Mouse (Mus musculus): ENCODE measurements around the gene Hecw2. TPM values are rescaled to one million over a fixed set of nuclear protein-coding genes. Genes with fewer than 3 reads are reported as not detected.

Hecw2 gene
- total RNA-seq, 2 experiments from 2014 or later: 6.9 TPM

GRCm38 (mm10) chr1:53843051-53843450, 351.9 kb downstream of the Hecw2 start:
- no peak for DNase-seq (ENCODE audit: low spot score in 2 of 2)

- DNase-seq (ENCODE audit: low spot score in 2 of 2): no peak
Observed at GRCm38 (mm10) chr1:53841080-53841479, 353.9 kb downstream of the Hecw2 start.

GRCm38 (mm10) chr1:53839392-53839791, 355.6 kb downstream of the Hecw2 start:
- DNase-seq (ENCODE audit: low spot score in 2 of 2): no peak

- DNase-seq (ENCODE audit: low spot score in 2 of 2): no peak
Observed at GRCm38 (mm10) chr1:53838182-53838859, 356.6 kb downstream of the Hecw2 start.

- DNase-seq (ENCODE audit: low spot score in 2 of 2): no peak
Observed at GRCm38 (mm10) chr1:53830286-53830685, 364.7 kb downstream of the Hecw2 start.

- DNase-seq (ENCODE audit: low spot score in 2 of 2): peak in 1 of 2 experiments; percentile 26
Observed at GRCm38 (mm10) chr1:53829089-53829488, 365.9 kb downstream of the Hecw2 start.

- no peak for DNase-seq (ENCODE audit: low spot score in 2 of 2)
Observed at GRCm38 (mm10) chr1:53824446-53825337, 370.3 kb downstream of the Hecw2 start.

- DNase-seq (ENCODE audit: low spot score in 2 of 2): no peak
Observed at GRCm38 (mm10) chr1:53823687-53824445, 371.1 kb downstream of the Hecw2 start.

- no peak for DNase-seq (ENCODE audit: low spot score in 2 of 2)
Observed at GRCm38 (mm10) chr1:53821983-53822382, 373.0 kb downstream of the Hecw2 start.

GRCm38 (mm10) chr1:53820041-53820632, 374.8 kb downstream of the Hecw2 start:
- no peak for DNase-seq (ENCODE audit: low spot score in 2 of 2)

- DNase-seq (ENCODE audit: low spot score in 2 of 2): no peak
Observed at GRCm38 (mm10) chr1:53818072-53818862, 376.7 kb downstream of the Hecw2 start.

- DNase-seq (ENCODE audit: low spot score in 2 of 2): no peak
Observed at GRCm38 (mm10) chr1:53816353-53816752, 378.6 kb downstream of the Hecw2 start.

GRCm38 (mm10) chr1:53814077-53814705, 380.8 kb downstream of the Hecw2 start:
- no peak for DNase-seq (ENCODE audit: low spot score in 2 of 2)

GRCm38 (mm10) chr1:53811919-53812318, 383.0 kb downstream of the Hecw2 start:
- no peak for DNase-seq (ENCODE audit: low spot score in 2 of 2)

- DNase-seq (ENCODE audit: low spot score in 2 of 2): no peak
Observed at GRCm38 (mm10) chr1:53808229-53808628, 386.7 kb downstream of the Hecw2 start.

GRCm38 (mm10) chr1:53797811-53798210, 397.2 kb downstream of the Hecw2 start:
- DNase-seq (ENCODE audit: low spot score in 2 of 2): no peak

GRCm38 (mm10) chr1:53797074-53797473, 397.9 kb downstream of the Hecw2 start:
- DNase-seq (ENCODE audit: low spot score in 2 of 2): no peak

GRCm38 (mm10) chr1:53796271-53796670, 398.7 kb downstream of the Hecw2 start:
- DNase-seq (ENCODE audit: low spot score in 2 of 2): no peak

GRCm38 (mm10) chr1:53795591-53795990, 399.4 kb downstream of the Hecw2 start:
- DNase-seq (ENCODE audit: low spot score in 2 of 2): no peak

GRCm38 (mm10) chr1:53795081-53795480, 399.9 kb downstream of the Hecw2 start:
- no peak for DNase-seq (ENCODE audit: low spot score in 2 of 2)

Data from gastrocnemius, postnatal 4 days (tissue).